Mouse (Mus musculus): ENCODE data around the gene Gper1.

GRCm38 (mm10) chr5:139437769-139438168 lies 14.8 kb downstream of the Gper1 start:
- TF ChIP-seq E2F4 (IDR thresholded peaks at IDR 0.05; ENCODE audit: borderline replicate concordance, low read depth, low read length) = no peak
- no peak for TF ChIP-seq MAX (IDR thresholded peaks at IDR 0.05; ENCODE audit: low read length)
- TF ChIP-seq CTCF (IDR thresholded peaks at IDR 0.05 in 2 of 3, conservative IDR thresholded peaks at IDR 0.05 in 1 of 3; ENCODE audit: control insufficient read depth in 1 of 3, insufficient read depth in 1 of 3, low read depth in 2 of 3, low read length in 3 of 3, poor library complexity in 1 of 3, severe bottlenecking in 1 of 3) = no peak
- no peak for TF ChIP-seq HCFC1 (IDR thresholded peaks at IDR 0.05; ENCODE audit: low read depth, low read length)
- TF ChIP-seq MYC (IDR thresholded peaks at IDR 0.05; ENCODE audit: low read depth, low read length) = no peak
- no peak for TF ChIP-seq POLR2AphosphoS5 (IDR thresholded peaks at IDR 0.05; ENCODE audit: borderline replicate concordance, low read depth, low read length)
